ENCODE assay signal across 10 mouse cellular contexts in genomic region chr17:75179001-75179400, GRCm38 (mm10).
DNase-seq lines count a peak whose midpoint lies in the region; ATAC-seq and TF ChIP-seq lines count a peak whose summit lies in the region.
"Had no signal": no experiment of that assay in that cellular context is flagged by ENCODE, and none has a peak within 500 bp of the region (broad histone marks: within the 10 kb centered on the region; RNA-seq: fewer than 3 reads in every experiment).

No protein-coding gene starts in this region.

- TF ChIP-seq CTCF in hindbrain, postnatal 0 days (IDR thresholded peaks at IDR 0.05; ENCODE audit: low read depth), result no peak
- TF ChIP-seq CTCF in C2C12 (IDR thresholded peaks at IDR 0.05; ENCODE audit: control insufficient read depth, insufficient read depth, insufficient read length), result no peak
- no peak for TF ChIP-seq CTCF in cortical plate, adult 2 months (IDR thresholded peaks at IDR 0.05; ENCODE audit: extremely low read depth, insufficient read depth, low read length)

- H3K27ac ChIP-seq in hindbrain, postnatal 0 days, result no peak overlapping the region
- no peak overlapping the region for H3K27ac ChIP-seq in hindbrain, embryonic 16.5 days (ENCODE audit: low read depth, low read length)
- no peak overlapping the region for H3K27ac ChIP-seq in cortical plate, adult 2 months (ENCODE audit: insufficient read depth, low read length)
- H3K27ac ChIP-seq in midbrain, embryonic 13.5 days, result no peak overlapping the region
- H3K27ac ChIP-seq: kidney, postnatal 0 days; macrophage had no signal

- 59% methylated on average over 8 of the region's 8 CpGs for WGBS in hindbrain, postnatal 0 days
- WGBS in hindbrain, embryonic 16.5 days, result 60% methylated on average over 8 of the region's 8 CpGs
- WGBS in midbrain, embryonic 13.5 days, result 50% methylated on average over 8 of the region's 8 CpGs

- no peak overlapping the region for H3K4me3 ChIP-seq in hindbrain, postnatal 0 days (ENCODE audit: low read length)
- no peak overlapping the region for H3K4me3 ChIP-seq in hindbrain, embryonic 16.5 days (ENCODE audit: low read length)
- peak overlapping the region; percentile 36 for H3K4me3 ChIP-seq in C2C12 (ENCODE audit: insufficient read depth, poor library complexity, severe bottlenecking)
- peak overlapping the region; percentile 29 for H3K4me3 ChIP-seq in cortical plate, adult 2 months (ENCODE audit: insufficient read depth, low read length)
- no peak overlapping the region for H3K4me3 ChIP-seq in midbrain, embryonic 13.5 days (replicated peaks)

- peaks cover 47% of the 10 kb centered on the region for H3K79me3 ChIP-seq in C2C12 (ENCODE audit: low read depth)

- H3K9me3 ChIP-seq in hindbrain, postnatal 0 days (ENCODE audit: low read length), result no peaks in the 10 kb centered on the region
- no peaks in the 10 kb centered on the region for H3K9me3 ChIP-seq in hindbrain, embryonic 16.5 days (ENCODE audit: control insufficient read depth, low read length)
- no peaks in the 10 kb centered on the region for H3K9me3 ChIP-seq in midbrain, embryonic 13.5 days

- ATAC-seq in hindbrain, postnatal 0 days, result no peak
- ATAC-seq in hindbrain, embryonic 16.5 days, result no peak
- no peak for ATAC-seq in midbrain, embryonic 13.5 days

- no peaks in the 10 kb centered on the region for H3K4me1 ChIP-seq in hindbrain, postnatal 0 days (ENCODE audit: insufficient read depth, low read length)
- peaks cover 5% of the 10 kb centered on the region for H3K4me1 ChIP-seq in hindbrain, embryonic 16.5 days (ENCODE audit: control insufficient read depth, insufficient read depth, low read depth, low read length)
- H3K4me1 ChIP-seq in cortical plate, adult 2 months (ENCODE audit: control insufficient read depth, insufficient read depth, low read length), result no peaks in the 10 kb centered on the region
- peaks cover 12% of the 10 kb centered on the region for H3K4me1 ChIP-seq in midbrain, embryonic 13.5 days (replicated peaks)

- peak overlapping the region; percentile 44; the same call in 1 of the 2 replicates for H3K4me2 ChIP-seq in hindbrain, postnatal 0 days (ENCODE audit: low read depth, low read length)
- H3K4me2 ChIP-seq in hindbrain, embryonic 16.5 days (ENCODE audit: low read length), result no peak overlapping the region
- H3K4me2 ChIP-seq in midbrain, embryonic 13.5 days (replicated peaks), result peak overlapping the region; percentile 45; the same call in 1 of the 2 replicates

- H3K79me2 ChIP-seq in C2C12 (ENCODE audit: control insufficient read depth, insufficient read depth), result peaks cover 52% of the 10 kb centered on the region

- H3K27me3 ChIP-seq in hindbrain, postnatal 0 days (ENCODE audit: insufficient read depth, low read length), result no peaks in the 10 kb centered on the region
- no peaks in the 10 kb centered on the region for H3K27me3 ChIP-seq in hindbrain, embryonic 16.5 days (replicated peaks; ENCODE audit: control insufficient read depth, insufficient read depth, low read length)
- no peaks in the 10 kb centered on the region for H3K27me3 ChIP-seq in C2C12 (ENCODE audit: control insufficient read depth, insufficient read depth, insufficient read length)
- H3K27me3 ChIP-seq in midbrain, embryonic 13.5 days, result peaks cover 12% of the 10 kb centered on the region

- H3ac ChIP-seq in C2C12 (ENCODE audit: control insufficient read depth, insufficient read length, low read depth), result peak overlapping the region; percentile 83

- DNase-seq in hindbrain, postnatal 0 days (ENCODE audit: low spot score), result no peak
- DNase-seq in right cerebral cortex, adult 2 months (ENCODE audit: low spot score in 2 of 2), result no peak
- no peak for DNase-seq in spleen, postnatal 4 days (ENCODE audit: low spot score in 2 of 2)
- DNase-seq: thymus, postnatal 25 days had no signal

- no peak overlapping the region for H3K9ac ChIP-seq in hindbrain, postnatal 0 days (replicated peaks; ENCODE audit: low read length)
- H3K9ac ChIP-seq in hindbrain, embryonic 16.5 days (ENCODE audit: low read depth, low read length), result no peak overlapping the region
- H3K9ac ChIP-seq in midbrain, embryonic 13.5 days (replicated peaks), result no peak overlapping the region

- TF ChIP-seq POLR2A in cortical plate, adult 2 months (IDR thresholded peaks at IDR 0.05; ENCODE audit: extremely low read depth, insufficient read depth, low read length), result no peak

- no peaks in the 10 kb centered on the region for H3K36me3 ChIP-seq in hindbrain, postnatal 0 days (ENCODE audit: insufficient read depth, low read length)
- no peaks in the 10 kb centered on the region for H3K36me3 ChIP-seq in hindbrain, embryonic 16.5 days (ENCODE audit: control insufficient read depth, insufficient read depth, low read length)
- peaks cover 21% of the 10 kb centered on the region for H3K36me3 ChIP-seq in C2C12 (ENCODE audit: control insufficient read depth, insufficient read depth)
- H3K36me3 ChIP-seq in midbrain, embryonic 13.5 days, result no peaks in the 10 kb centered on the region

TF ChIP-seq in C2C12, 6 proteins besides CTCF, POLR2A, EP300 and RAD21:
- TF ChIP-seq CEBPB (IDR thresholded peaks at IDR 0.05; ENCODE audit: low read depth), result no peak
- no peak for TF ChIP-seq MAX (IDR thresholded peaks at IDR 0.05)
- no peak for TF ChIP-seq FOSL1 (IDR thresholded peaks at IDR 0.05; ENCODE audit: insufficient read depth, low read length, poor library complexity, severe bottlenecking)
- TF ChIP-seq MYOD1 (IDR thresholded peaks at IDR 0.05; ENCODE audit: control insufficient read depth, insufficient read length, low read depth), result no peak
- TF ChIP-seq USF1 (IDR thresholded peaks at IDR 0.05; ENCODE audit: low read depth), result no peak
- TF ChIP-seq MYOG (IDR thresholded peaks at IDR 0.05; ENCODE audit: control insufficient read depth, extremely low read depth, insufficient read length), result no peak
TF ChIP-seq in C2C12: peak in this region for 0.

Comparison
In these comparisons a context has a peak if more than half of its experiments do, and no peak if none do; other contexts are left out.
1. H3K4me3 ChIP-seq: peak in C2C12 (single experiment) and cortical plate, adult 2 months (single experiment); none in hindbrain, postnatal 0 days (single experiment), hindbrain, embryonic 16.5 days (single experiment) and midbrain, embryonic 13.5 days (single experiment).